Mouse (Mus musculus) urinary bladder, adult 18-20 months (tissue): ENCODE measurements at regions not wholly inside any gene's neighbourhood (a gene's known extent, or its start where the extent isn't known, plus 50 kb on each side); places are given as distances from the start of the nearest gene placed in this dataset.
"Not testable (repeated sequence)": the region's sequence is repeated elsewhere in the genome, so short reads cannot be mapped to it uniquely, and the experiment has no call there.

Experiments
- DNase-seq, 2 experiments: peaks; one replicate each; pipeline ENCODE4 v3.0.0; 2022; ENCODE audit warnings: low spot score in 2 of 2, mixed read lengths in 2 of 2

GRCm38 (mm10) chr12:18998160-18998559, 483.9 kb downstream of the 5730507C01Rik start:
- DNase-seq, result not testable (repeated sequence)

GRCm38 (mm10) chr12:19000597-19000996, 486.3 kb downstream of the 5730507C01Rik start:
- DNase-seq, result peak in 1 of 2 experiments; percentile 0
